Comparison of ENCODE assay signal across 12 mouse cellular contexts in genomic region chr1:43615948-43616347, GRCm38 (mm10).
DNase-seq lines count a peak whose midpoint lies in the region; ATAC-seq lines count a peak whose summit lies in the region.
"Had no signal": no experiment of that assay in that cellular context is flagged by ENCODE, and none has a peak within 500 bp of the region (broad histone marks: within the 10 kb centered on the region; RNA-seq: fewer than 3 reads in every experiment).

No protein-coding gene starts in this region.

- H3K9me3 ChIP-seq in heart, embryonic 10.5 days: no peaks in the 10 kb centered on the region
- no peaks in the 10 kb centered on the region for H3K9me3 ChIP-seq in midbrain, embryonic 13.5 days
- no peaks in the 10 kb centered on the region for H3K9me3 ChIP-seq in midbrain, embryonic 15.5 days
- peaks cover 9% of the 10 kb centered on the region; the same call in 1 of the 2 replicates for H3K9me3 ChIP-seq in hindbrain, embryonic 10.5 days
- H3K9me3 ChIP-seq: liver, embryonic 13.5 days had no signal

- H3K27ac ChIP-seq in heart, embryonic 10.5 days: no peak overlapping the region
- H3K27ac ChIP-seq in midbrain, embryonic 13.5 days: no peak overlapping the region
- no peak overlapping the region for H3K27ac ChIP-seq in midbrain, embryonic 15.5 days
- peak overlapping the region; percentile 50 for H3K27ac ChIP-seq in hindbrain, embryonic 10.5 days
- H3K27ac ChIP-seq: liver, embryonic 13.5 days had no signal

- peak; percentile 74 for DNase-seq in heart, embryonic 10.5 days (ENCODE audit: low spot score)
- no peak for DNase-seq in heart, postnatal 4 days
- peak; percentile 9 for DNase-seq in hindbrain, embryonic 10.5 days (ENCODE audit: low spot score)
- DNase-seq in mesoderm, embryonic 11.5 days (ENCODE audit: low read depth, low spot score): peak; percentile 24
- DNase-seq in cerebellum, adult 9-11 months: no peak
- no peak for DNase-seq in spleen, postnatal 14 days (ENCODE audit: low spot score in 2 of 2)
- DNase-seq: gastrocnemius, postnatal 36 days; kidney, postnatal 36 days; liver, embryonic 13.5 days; lung, postnatal 4 days had no signal

- WGBS in heart, embryonic 10.5 days: 54% methylated on average over 4 of the region's 4 CpGs
- 44% methylated on average over 4 of the region's 4 CpGs for WGBS in midbrain, embryonic 13.5 days
- 52% methylated on average over 4 of the region's 4 CpGs for WGBS in midbrain, embryonic 15.5 days
- 51% methylated on average over 4 of the region's 4 CpGs for WGBS in hindbrain, embryonic 10.5 days

- H3K27me3 ChIP-seq in heart, embryonic 10.5 days (ENCODE audit: insufficient read depth, poor library complexity, severe bottlenecking): no peaks in the 10 kb centered on the region
- no peaks in the 10 kb centered on the region for H3K27me3 ChIP-seq in midbrain, embryonic 13.5 days
- no peaks in the 10 kb centered on the region for H3K27me3 ChIP-seq in midbrain, embryonic 15.5 days (replicated peaks)
- H3K27me3 ChIP-seq in hindbrain, embryonic 10.5 days (ENCODE audit: insufficient read depth, poor library complexity, severe bottlenecking): no peaks in the 10 kb centered on the region
- H3K27me3 ChIP-seq: liver, embryonic 13.5 days had no signal

- H3K4me1 ChIP-seq in heart, embryonic 10.5 days: 0 out of 2 replicates have a peak, but pooled peaks cover 4% of the 10 kb centered on the region
- no peaks in the 10 kb centered on the region for H3K4me1 ChIP-seq in midbrain, embryonic 13.5 days (replicated peaks)
- no peaks in the 10 kb centered on the region for H3K4me1 ChIP-seq in midbrain, embryonic 15.5 days
- 0 out of 2 replicates have a peak, but pooled peaks cover 5% of the 10 kb centered on the region for H3K4me1 ChIP-seq in hindbrain, embryonic 10.5 days (replicated peaks)
- H3K4me1 ChIP-seq: liver, embryonic 13.5 days had no signal

- H3K4me2 ChIP-seq in midbrain, embryonic 13.5 days (replicated peaks): no peak overlapping the region
- H3K4me2 ChIP-seq in midbrain, embryonic 15.5 days: no peak overlapping the region
- H3K4me2 ChIP-seq: liver, embryonic 13.5 days had no signal

- H3K9ac ChIP-seq in midbrain, embryonic 13.5 days (replicated peaks): no peak overlapping the region
- no peak overlapping the region for H3K9ac ChIP-seq in midbrain, embryonic 15.5 days
- H3K9ac ChIP-seq: liver, embryonic 13.5 days had no signal

- H3K36me3 ChIP-seq in heart, embryonic 10.5 days: no peaks in the 10 kb centered on the region
- H3K36me3 ChIP-seq in midbrain, embryonic 13.5 days: no peaks in the 10 kb centered on the region
- H3K36me3 ChIP-seq in midbrain, embryonic 15.5 days (replicated peaks): no peaks in the 10 kb centered on the region
- no peaks in the 10 kb centered on the region for H3K36me3 ChIP-seq in hindbrain, embryonic 10.5 days
- H3K36me3 ChIP-seq: liver, embryonic 13.5 days had no signal

- H3K4me3 ChIP-seq in heart, embryonic 10.5 days: no peak overlapping the region
- H3K4me3 ChIP-seq in midbrain, embryonic 13.5 days (replicated peaks): no peak overlapping the region
- H3K4me3 ChIP-seq in midbrain, embryonic 15.5 days: no peak overlapping the region
- no peak overlapping the region for H3K4me3 ChIP-seq in hindbrain, embryonic 10.5 days
- H3K4me3 ChIP-seq: liver, embryonic 13.5 days had no signal

- ATAC-seq in midbrain, embryonic 13.5 days: peak; percentile 24; the same call in 1 of the 2 replicates
- no peak for ATAC-seq in midbrain, embryonic 15.5 days (replicated peaks)

Comparison
In these comparisons a context has a peak if more than half of its experiments do, and no peak if none do; other contexts are left out.
1. DNase-seq: peak in heart, embryonic 10.5 days (single experiment), hindbrain, embryonic 10.5 days (single experiment) and mesoderm, embryonic 11.5 days (single experiment); none in heart, postnatal 4 days (single experiment), cerebellum, adult 9-11 months (single experiment) and spleen, postnatal 14 days (0 of 2).